Mouse (Mus musculus) urinary bladder, postnatal 25 days (tissue): ENCODE data around the gene Olfr53.
"Not testable (repeated sequence)": the region's sequence is repeated elsewhere in the genome, so short reads cannot be mapped to it uniquely, and the experiment has no call there.

Experiments used
- DNase-seq: peaks from one replicate; pipeline ENCODE4 v3.0.0; 2022; ENCODE audit warnings: low spot score

Gene Olfr53

DNA sequence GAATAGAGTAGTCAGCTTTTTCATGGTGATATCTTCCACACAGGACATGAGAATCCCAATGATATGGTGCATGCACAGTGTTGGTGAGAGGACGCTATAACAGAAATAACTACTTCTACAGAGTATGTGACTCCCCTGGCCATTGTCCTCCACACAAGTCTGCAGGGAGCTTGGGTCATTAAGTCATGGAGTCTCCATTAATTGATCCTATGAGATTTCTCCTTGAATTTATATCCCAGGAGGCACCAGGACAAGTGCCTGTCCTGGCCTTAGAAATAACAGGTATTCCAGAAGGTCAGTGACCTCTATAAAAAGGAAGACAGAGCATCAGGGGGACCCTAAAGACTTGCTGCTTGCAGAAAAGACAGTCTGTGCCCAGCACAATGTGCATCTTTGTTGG is at the start of gene Olfr53:
Gene Olfr53 (plus strand): TSS at position 301 of the 400 bp plus-strand sequence.
- no peak for DNase-seq

DNA sequence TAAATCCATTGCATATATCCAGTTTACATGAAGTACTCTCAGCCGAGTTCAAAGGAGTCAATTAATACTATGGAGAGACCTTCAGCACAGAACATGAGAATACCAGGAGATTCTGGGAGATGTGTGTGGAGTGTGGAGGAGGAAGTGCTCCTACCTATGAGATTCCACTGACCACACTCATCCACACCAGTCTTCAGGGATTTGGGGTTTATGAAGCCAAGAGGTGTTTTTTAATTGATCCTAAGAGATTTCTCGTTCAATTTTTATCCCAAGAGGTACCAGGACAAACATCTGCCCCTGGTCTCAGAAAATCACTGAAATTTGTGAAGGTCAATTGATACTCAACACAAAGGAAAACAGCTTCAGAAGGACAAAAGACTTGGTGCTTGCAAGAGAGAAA is 45.3 kb upstream of the Olfr53 start, which contains the start of gene Olfr46:
Gene Olfr46 (plus strand): TSS at position 301 of the 400 bp plus-strand sequence.
- DNase-seq: not testable (repeated sequence)

DNA sequence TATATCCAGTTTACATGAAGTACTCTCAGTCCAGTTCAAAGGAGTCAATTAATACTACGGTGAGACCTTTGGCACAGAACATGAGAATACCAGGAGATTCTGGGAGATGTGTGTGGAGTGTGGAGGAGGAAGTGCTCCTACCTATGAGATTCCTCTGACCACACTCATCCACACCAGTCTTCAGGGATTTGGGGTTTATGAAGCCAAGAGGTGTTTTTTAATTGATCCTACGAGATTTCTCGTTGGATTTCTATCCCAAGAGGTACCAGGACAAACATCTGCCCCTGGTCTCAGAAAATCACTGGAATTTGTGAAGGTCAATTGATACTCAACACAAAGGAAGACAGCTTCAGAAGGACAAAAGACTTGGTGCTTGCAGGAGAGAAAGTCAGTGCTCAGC is 17.6 kb upstream of the Olfr53 start, which contains the start of gene Olfr61:
Gene Olfr61 (plus strand): TSS at position 301 of the 400 bp plus-strand sequence.
- not testable (repeated sequence) for DNase-seq

DNA sequence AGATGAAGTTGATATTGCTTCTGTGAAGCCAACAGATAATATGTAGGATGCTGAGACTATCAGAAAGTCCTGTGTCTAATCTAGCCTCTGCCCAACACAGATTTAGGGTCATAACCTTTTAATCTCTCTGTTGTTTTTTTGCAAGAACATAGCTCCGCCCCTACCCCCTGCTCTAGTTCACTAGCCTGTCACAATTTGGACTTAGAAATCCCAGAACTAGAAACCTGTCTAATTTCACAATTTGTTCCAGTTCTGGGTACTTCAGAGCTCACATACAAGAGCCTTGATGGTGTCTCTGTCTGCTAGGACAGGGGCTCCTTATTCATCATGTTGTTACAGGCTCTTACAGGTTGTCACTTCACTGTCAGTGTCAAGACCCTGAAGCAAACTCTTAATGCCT is 15.7 kb upstream of the Olfr53 start:
- DNase-seq: no peak

DNA sequence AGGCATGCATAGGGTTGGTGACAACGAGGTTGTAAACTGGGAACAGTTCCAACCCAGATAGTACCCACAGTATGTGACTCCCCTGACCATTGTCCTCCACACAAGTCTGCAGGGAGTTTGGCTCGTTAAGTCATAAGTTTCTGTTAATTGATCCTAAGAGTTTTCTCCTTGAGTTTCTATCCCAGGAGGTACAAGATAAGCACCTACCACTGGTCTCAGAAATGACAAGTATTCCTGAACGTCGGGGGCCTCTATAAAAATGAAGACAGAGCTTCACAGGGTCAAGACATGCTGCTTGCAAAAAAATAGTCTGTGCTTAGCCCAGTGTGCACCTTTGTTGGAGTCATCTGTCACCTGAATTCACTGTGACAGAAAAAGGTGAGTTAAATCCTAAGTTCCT is 13.4 kb downstream of the Olfr53 start, which contains the start of gene Olfr539:
Gene Olfr539 (plus strand): TSS at position 301 of the 400 bp plus-strand sequence.
- no peak for DNase-seq

DNA sequence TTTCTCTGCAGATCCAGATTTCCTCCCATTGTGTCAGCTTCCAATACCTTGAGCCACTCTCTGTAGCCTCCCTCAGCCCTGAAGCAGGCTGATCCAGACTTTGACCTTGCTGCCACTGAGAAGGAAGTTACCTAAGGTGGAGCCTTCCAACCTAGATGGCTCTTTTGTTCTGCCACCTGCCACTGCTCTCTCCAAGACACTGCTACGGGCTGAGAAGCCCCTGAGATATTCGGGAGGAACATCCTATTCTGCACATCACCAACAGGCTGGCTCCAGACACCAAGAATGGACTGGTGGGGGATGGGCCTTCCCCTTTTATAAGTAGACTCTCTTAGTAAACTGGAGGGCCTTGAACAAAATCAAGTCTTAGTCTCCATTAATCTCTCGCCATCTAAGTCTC is 24.4 kb downstream of the Olfr53 start:
- not testable (repeated sequence) for DNase-seq

- no peak for DNase-seq
Observed at GRCm38 (mm10) chr7:140675863-140676262, 29.6 kb downstream of the Olfr53 start.

DNA sequence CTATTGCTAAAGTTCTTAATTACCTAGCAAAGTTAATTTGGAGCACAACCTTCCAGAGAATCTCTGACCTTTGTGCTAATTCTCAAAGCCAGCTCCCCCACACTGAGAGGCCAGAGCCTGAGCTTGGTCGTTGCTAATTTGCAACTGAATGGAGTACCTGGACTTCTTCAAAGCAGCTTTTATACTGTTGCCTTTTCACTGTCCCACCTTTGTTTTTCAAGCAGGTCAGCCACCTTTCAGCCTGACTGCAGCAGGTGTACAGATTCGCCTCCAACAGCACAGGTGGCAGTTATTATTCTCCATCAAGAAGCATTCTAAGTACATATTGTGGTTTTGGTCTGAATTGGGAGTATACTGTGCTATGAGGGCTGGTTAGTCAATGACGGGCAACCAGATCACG is 33.3 kb downstream of the Olfr53 start:
- not testable (repeated sequence) for DNase-seq

GRCm38 (mm10) chr7:140681651-140682050 is 35.4 kb downstream of the Olfr53 start, which contains the start of gene Olfr45:
Gene Olfr45 (plus strand): TSS chr7:140681951.
- no peak for DNase-seq

DNA sequence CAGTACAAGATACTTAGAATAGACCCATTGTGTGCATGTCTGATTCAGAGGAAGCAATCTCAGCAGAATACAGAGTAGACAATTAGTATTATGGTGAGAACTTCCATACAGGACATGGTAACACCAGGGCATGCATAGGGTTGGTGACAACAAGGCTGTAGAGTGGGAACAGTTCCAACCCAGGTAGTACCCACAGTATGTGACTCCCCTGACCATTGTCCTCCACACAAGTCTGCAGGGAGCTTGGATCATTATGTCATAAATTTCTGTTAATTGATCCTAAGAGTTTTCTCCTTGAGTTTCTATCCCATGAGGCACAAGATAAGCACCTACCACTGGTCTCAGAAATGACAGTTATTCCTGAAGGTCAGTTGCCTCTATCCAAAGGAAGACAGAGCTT is 50.7 kb downstream of the Olfr53 start, which contains the start of gene Olfr541:
Gene Olfr541 (plus strand): TSS at position 301 of the 400 bp plus-strand sequence.
- no peak for DNase-seq
